Mouse (Mus musculus) liver, embryonic 14.5 days (tissue): ENCODE measurements around the gene Foxn3.

ENCODE experiments used
- CTCF ChIP-seq: IDR thresholded peaks from 2 replicates; pipeline ENCODE4 v1.5.1; 2016; ENCODE audit warnings: antibody characterized with exemption, low read depth, control low read depth
- EP300 ChIP-seq: IDR thresholded peaks from 2 replicates; pipeline ENCODE4 v1.6.1; 2016; ENCODE audit warnings: antibody characterized with exemption, low read depth

DNA sequence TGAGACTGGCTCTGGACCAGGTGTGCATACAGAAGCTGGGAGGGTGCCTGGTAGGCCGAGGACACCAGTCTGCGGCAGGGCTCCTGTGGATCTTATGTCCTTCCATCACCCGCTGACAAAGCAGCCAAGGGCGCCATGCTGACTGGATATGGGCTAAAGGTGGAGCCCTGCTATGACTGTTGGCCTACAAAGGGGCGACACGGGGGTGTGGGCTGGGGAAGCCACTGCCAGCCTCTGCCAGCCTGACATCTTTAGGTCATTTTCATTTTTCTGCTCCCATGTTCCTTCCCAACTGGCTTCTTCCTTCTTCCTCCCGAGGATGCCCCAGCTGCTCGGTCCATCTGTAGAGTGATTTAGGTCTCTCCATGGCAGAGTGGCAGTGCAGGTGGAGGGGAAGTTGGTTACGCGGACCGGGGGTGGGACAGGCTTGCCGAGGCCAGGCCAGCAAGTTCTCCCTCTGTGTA is 232.5 kb downstream of the Foxn3 start:
- TF ChIP-seq EP300 (no peak), CTCF (no peak)
